Mouse (Mus musculus): ENCODE measurements around the gene Prkce. TPM values are rescaled to one million over a fixed set of nuclear protein-coding genes. Genes with fewer than 3 reads are reported as not detected.

The Prkce gene
- polyA plus RNA-seq, 1 experiment from 2014 or later: 6.7 TPM

DNA sequence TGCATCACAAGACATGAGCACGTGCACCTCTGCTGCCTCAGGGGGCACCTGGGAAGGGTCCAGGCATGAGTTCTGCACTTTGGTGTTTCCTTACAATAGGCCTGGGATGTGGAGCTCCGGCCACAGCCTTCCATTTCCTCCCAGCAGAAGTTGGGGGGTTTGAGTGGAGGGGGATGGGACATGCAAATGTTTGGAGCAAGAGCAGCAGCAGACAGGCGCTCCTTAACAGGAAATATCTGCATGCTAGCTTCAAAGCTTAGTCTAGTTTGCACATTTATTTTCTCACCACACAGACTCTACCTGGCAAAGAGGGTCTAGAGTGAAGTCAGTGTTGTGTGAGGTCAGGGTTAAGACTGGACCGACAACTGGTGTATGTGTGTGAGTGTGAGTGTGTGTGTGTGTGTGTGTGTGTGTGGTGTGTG is 169.1 kb downstream of the Prkce start:
- Histone ChIP-seq H3K27me3 (no peaks in the 10 kb centered on the region), H3K4me2 (replicated peaks) (no peak overlapping the region), H3K36me3 (no peaks in the 10 kb centered on the region), H3K4me3 (no peak overlapping the region), H3K9ac (no peak overlapping the region), H3K9me3 (peaks cover 3% of the 10 kb centered on the region; the same call in 1 of the 2 replicates), H3K4me1 (peaks cover 22% of the 10 kb centered on the region), H3K27ac (no peak overlapping the region)
- ATAC-seq (ENCODE audit: low FRiP score, low read depth): no peak; the same call in 1 of the 2 replicates
- WGBS: 32% methylated on average over 4 of the region's 4 CpGs

DNA sequence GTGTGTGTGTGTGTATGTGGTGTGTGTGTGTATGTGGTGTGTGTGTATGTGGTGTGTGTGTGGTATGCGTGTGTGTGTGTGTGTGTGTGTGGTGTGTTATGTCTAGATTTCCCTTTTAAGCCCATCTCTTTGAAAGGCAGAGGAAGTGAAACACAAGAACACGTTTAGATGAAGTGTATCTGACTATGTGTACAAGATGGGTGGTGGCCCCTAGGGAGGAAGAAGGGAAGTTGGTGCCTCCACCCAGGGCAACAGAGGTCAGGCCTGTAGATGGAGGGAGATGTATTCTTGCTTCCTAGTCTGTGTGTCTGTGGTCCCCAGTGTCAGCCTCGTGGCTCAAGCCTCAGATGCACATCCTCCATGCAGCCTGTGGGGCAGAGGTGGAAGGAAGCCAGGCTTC is 169.5 kb downstream of the Prkce start:
- no peak overlapping the region for H3K9ac ChIP-seq
- H3K4me2 ChIP-seq (replicated peaks): no peak overlapping the region
- no peak for ATAC-seq (ENCODE audit: low FRiP score, low read depth)
- H3K27ac ChIP-seq: no peak overlapping the region
- peaks cover 20% of the 10 kb centered on the region for H3K4me1 ChIP-seq
- 64% methylated on average over 3 of the region's 3 CpGs for WGBS
- no peaks in the 10 kb centered on the region for H3K36me3 ChIP-seq
- no peaks in the 10 kb centered on the region for H3K27me3 ChIP-seq
- peaks cover 3% of the 10 kb centered on the region; the same call in 1 of the 2 replicates for H3K9me3 ChIP-seq
- no peak overlapping the region for H3K4me3 ChIP-seq

DNA sequence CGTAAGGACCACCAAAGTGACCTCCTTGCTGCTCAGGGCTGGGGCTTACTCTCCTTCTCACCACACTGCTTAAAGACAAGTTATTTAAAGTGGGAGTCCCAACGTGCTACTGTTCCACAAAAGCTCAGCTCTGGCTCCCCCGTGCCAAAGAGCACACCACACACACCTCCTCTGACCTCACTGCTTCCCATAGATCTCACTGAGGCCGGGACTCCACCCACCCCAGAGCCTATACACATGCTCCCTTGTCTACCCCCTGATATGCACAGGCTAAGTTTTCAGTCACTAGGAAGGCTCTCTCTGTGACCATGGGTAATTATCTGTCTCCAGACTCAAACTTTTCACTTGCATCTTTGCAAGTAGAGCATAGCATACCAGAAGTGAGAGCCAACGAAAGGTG is 170.7 kb downstream of the Prkce start:
- no peak overlapping the region for H3K4me2 ChIP-seq (replicated peaks)
- no peaks in the 10 kb centered on the region for H3K27me3 ChIP-seq
- H3K4me1 ChIP-seq: peaks cover 20% of the 10 kb centered on the region
- WGBS: 66% methylated on average over 5 of the region's 5 CpGs
- H3K9me3 ChIP-seq: peaks cover 3% of the 10 kb centered on the region; the same call in 1 of the 2 replicates
- ATAC-seq (ENCODE audit: low FRiP score, low read depth): no peak
- H3K27ac ChIP-seq: no peak overlapping the region
- no peaks in the 10 kb centered on the region for H3K36me3 ChIP-seq
- no peak overlapping the region for H3K9ac ChIP-seq
- H3K4me3 ChIP-seq: no peak overlapping the region

DNA sequence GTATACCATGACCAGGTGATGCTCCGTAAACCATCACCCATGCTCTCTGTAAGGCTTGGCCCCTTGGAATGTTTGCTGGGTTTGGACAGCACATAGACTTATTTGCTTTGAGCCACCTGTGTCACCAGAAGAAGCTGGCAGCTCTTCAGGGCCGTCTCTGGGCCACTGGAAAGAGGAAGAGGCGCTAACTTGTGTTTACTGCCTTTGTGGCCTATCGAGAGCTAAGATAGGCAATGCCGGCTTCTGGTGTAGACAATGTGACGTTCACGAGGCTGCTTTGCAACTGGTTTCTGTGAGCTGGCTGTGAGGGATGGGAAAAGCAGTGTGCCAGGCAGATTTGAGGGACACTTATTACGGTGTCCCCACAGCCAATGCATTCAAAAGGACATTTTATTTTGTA is 176.4 kb downstream of the Prkce start:
- WGBS: 72% methylated on average over 8 of the region's 8 CpGs
- no peak overlapping the region for H3K27ac ChIP-seq
- no peak overlapping the region for H3K4me3 ChIP-seq
- no peak overlapping the region for H3K4me2 ChIP-seq (replicated peaks)
- H3K36me3 ChIP-seq: no peaks in the 10 kb centered on the region
- H3K9me3 ChIP-seq: no peaks in the 10 kb centered on the region
- H3K4me1 ChIP-seq: 0 out of 2 replicates have a peak, but pooled peaks cover 10% of the 10 kb centered on the region
- no peak for ATAC-seq (ENCODE audit: low FRiP score, low read depth)
- H3K9ac ChIP-seq: no peak overlapping the region
- H3K27me3 ChIP-seq: no peaks in the 10 kb centered on the region

DNA sequence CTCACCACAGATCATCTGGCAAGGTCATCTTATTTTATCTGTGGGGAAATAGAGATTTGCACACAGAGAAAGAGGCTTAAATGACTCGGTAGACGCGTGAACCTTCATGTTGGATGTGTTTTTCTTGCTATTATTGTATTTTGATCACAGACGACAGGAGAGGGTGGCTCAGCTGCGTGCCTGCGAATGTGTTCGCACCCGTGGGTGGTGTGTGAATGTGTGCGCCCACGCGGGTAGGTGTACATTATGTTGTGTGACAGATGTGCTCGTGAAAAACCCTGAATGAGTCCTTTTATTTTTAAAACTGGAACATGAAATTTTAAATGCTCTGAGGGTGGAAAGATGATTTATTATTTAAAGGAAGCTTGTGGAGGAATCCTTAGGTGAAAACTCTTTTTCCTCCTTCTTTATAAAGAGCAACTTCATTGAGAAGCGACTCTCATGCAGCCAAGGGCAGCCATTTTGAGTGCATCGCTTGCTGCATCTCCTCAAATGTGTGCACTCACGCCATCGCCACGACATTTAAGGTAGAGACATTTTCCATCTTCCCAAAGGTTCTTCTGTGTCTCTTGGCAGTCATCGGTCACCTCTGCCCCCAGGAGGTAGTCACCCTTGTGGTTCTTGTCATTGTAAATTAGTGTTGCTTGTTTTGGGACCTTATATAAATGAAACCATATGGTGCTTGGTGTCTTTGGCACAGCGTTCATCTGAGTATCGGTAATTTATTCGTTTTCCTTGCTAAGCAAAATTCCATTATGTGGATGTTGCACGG is 177.8 kb downstream of the Prkce start:
- no peak for ATAC-seq (ENCODE audit: low FRiP score, low read depth)
- Histone ChIP-seq H3K27ac (no peak overlapping the region), H3K36me3 (no peaks in the 10 kb centered on the region), H3K4me3 (no peak overlapping the region), H3K9ac (no peak overlapping the region), H3K4me2 (replicated peaks) (no peak overlapping the region), H3K4me1 (peaks cover 14% of the 10 kb centered on the region), H3K27me3 (no peaks in the 10 kb centered on the region), H3K9me3 (no peaks in the 10 kb centered on the region)
- 76% methylated on average over 22 of the region's 22 CpGs for WGBS

DNA sequence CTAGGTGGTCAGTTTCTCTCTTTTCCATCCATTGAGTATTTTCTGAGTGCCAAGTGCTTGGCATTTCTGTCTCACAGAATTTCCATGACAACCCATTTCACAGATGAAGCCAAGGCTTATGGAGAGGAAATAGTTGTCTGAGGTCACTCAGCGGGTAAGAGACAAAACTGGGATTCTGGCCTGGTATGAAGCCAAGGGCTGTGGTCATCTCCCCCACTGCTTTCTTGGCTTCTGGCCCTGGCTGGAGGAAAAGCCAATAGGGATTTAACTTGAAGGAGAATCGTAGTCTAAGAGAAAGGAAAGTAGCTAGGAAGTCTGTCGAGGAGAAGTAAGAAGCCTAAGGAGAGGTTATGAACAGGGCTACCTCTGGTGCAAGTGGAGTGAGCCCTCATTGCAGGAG is 182.7 kb downstream of the Prkce start:
- no peak overlapping the region for H3K27ac ChIP-seq
- no peaks in the 10 kb centered on the region for H3K36me3 ChIP-seq
- H3K4me3 ChIP-seq: no peak overlapping the region
- WGBS: 77% methylated on average over 3 of the region's 3 CpGs
- H3K4me1 ChIP-seq: peaks cover 40% of the 10 kb centered on the region
- no peak overlapping the region for H3K9ac ChIP-seq
- no peaks in the 10 kb centered on the region for H3K9me3 ChIP-seq
- H3K27me3 ChIP-seq: no peaks in the 10 kb centered on the region
- H3K4me2 ChIP-seq (replicated peaks): no peak overlapping the region
- no peak for ATAC-seq (ENCODE audit: low FRiP score, low read depth)

DNA sequence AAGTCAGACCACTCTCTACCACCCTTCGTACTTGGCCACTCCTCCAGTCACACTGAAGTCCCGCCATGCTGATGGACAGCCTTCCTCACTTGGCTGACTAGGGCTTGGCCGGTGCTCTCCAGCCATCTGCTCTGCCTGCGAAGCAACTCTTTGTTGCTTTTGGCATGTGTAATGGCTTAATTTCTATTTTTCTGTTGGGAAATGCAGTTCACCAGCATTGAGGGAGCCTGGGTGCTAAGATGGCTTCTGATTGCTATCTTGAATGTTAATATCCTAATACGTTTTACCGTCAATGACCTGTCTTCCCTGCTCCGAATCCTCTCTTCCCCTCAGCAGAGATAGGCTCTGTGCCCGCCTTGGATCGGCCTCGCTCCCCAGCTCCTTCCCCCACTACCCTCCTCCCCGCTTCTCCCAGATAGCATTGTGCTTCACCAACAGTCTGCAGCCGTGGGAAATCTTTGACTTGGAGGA is 183.2 kb downstream of the Prkce start:
- Histone ChIP-seq H3K36me3 (no peaks in the 10 kb centered on the region), H3K4me3 (no peak overlapping the region), H3K4me2 (replicated peaks) (no peak overlapping the region), H3K27ac (no peak overlapping the region), H3K4me1 (peaks cover 37% of the 10 kb centered on the region), H3K9ac (no peak overlapping the region), H3K9me3 (no peaks in the 10 kb centered on the region), H3K27me3 (no peaks in the 10 kb centered on the region)
- no peak for ATAC-seq (ENCODE audit: low FRiP score, low read depth)
- WGBS: 66% methylated on average over 12 of the region's 12 CpGs

DNA sequence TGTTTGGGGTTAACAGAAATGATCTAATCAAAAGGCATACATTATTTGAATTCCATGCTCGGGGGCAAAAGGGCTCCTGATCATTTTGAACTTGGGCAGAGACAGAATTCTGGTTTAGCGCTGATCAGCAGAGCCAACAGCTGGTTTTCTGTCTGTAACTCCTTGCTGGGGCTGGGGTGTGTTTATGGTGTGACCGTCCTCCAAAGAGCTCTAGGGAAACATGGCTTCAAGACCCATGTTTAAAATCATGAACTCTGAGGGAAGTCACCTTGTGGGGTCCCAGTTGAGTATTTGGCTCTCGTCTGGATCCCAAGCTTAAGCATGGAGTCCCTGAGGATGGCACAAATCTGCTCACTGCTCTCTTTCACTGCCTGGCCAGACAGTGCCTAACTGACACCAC is 183.7 kb downstream of the Prkce start:
- Histone ChIP-seq H3K4me2 (replicated peaks) (no peak overlapping the region), H3K4me3 (no peak overlapping the region), H3K9me3 (no peaks in the 10 kb centered on the region), H3K27me3 (no peaks in the 10 kb centered on the region), H3K27ac (no peak overlapping the region), H3K36me3 (no peaks in the 10 kb centered on the region), H3K9ac (no peak overlapping the region), H3K4me1 (peaks cover 34% of the 10 kb centered on the region)
- ATAC-seq (ENCODE audit: low FRiP score, low read depth): no peak
- 52% methylated on average over 4 of the region's 4 CpGs for WGBS

DNA sequence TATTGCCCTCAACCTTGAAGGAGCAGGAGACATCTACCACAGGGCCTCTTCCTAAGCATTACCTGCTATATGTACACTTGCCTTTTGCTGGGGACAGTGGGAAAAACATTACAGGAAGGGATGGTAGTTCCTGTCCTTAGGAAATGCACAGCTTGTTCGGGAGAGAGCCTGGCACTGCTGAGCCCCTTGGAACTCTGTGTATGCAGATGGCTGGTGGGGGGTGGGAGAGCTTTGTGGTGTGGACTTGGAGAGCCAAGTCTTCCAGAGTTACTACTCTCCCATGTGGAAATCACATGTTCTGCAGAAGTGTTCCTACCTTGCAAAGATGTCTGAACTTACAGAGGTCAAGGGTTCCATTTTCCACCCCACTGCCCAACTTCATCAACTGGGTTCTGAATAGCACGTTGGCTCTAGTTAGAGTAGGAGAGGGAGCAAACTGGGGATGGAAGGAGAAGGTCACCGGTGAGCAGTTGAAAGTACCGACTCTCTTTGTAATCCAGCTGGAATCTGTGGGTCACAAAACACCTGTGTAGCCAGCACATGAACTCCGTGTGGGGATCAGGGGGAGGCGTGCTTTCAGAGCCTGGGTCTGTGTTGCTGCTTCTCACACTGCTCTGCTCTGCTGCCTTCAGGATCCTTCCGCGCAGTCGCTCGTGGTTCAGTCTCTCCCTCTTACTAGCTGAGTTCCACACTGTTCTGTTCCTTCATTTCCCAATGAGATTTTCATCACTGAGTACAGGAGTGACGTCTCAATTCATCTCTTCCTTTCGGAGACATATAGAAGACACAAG is 184.9 kb downstream of the Prkce start:
- H3K4me1 ChIP-seq: peaks cover 34% of the 10 kb centered on the region
- 70% methylated on average over 12 of the region's 12 CpGs for WGBS
- no peak overlapping the region for H3K27ac ChIP-seq
- H3K36me3 ChIP-seq: no peaks in the 10 kb centered on the region
- H3K27me3 ChIP-seq: no peaks in the 10 kb centered on the region
- no peak overlapping the region for H3K4me2 ChIP-seq (replicated peaks)
- no peak overlapping the region for H3K4me3 ChIP-seq
- ATAC-seq (ENCODE audit: low FRiP score, low read depth): no peak
- H3K9me3 ChIP-seq: no peaks in the 10 kb centered on the region
- H3K9ac ChIP-seq: no peak overlapping the region

DNA sequence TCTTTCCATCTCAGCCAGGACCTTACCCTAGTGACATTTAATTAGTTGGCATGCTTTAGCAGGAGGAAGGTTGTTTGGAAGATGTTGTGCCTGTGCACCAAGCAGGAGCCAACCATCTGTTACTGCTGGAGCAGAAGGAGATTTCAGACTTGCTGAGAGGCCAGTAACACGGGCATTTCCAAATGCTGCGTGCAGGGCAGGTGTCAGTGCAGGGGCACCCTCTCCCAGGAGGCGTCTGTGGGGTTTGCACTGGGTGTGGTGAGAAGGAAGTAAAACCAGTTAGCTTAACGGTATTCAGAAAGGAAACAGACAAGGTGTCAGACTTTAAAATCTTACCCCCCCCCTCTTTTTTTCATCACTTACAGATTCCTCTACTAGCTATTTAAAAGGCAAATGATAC is 186.1 kb downstream of the Prkce start:
- no peaks in the 10 kb centered on the region for H3K27me3 ChIP-seq
- no peaks in the 10 kb centered on the region for H3K9me3 ChIP-seq
- no peaks in the 10 kb centered on the region for H3K36me3 ChIP-seq
- H3K27ac ChIP-seq: no peak overlapping the region
- H3K9ac ChIP-seq: no peak overlapping the region
- H3K4me2 ChIP-seq (replicated peaks): no peak overlapping the region
- no peak overlapping the region for H3K4me3 ChIP-seq
- WGBS: 38% methylated on average over 4 of the region's 4 CpGs
- peaks cover 45% of the 10 kb centered on the region for H3K4me1 ChIP-seq
- ATAC-seq (ENCODE audit: low FRiP score, low read depth): no peak

DNA sequence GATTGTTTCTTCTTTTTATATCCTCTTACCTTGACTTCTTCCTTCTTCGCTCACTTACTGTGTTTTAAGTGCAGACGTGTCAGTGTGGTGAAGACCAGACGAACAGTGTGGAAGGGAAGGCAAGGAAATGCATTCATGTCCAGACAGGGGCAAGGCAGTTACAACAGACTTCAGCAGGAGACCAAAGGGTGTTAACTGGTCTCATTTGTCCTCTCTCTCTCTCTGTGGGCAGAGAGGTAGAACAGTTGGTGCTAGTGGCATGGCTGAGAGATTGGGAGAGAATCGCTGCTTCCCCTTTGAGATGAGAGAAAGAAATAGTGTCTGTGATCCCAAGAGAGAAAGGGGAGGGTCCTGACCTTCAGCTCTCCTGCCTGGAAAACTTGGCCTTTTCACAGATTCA is 186.5 kb downstream of the Prkce start:
- Histone ChIP-seq H3K36me3 (no peaks in the 10 kb centered on the region), H3K4me1 (peaks cover 49% of the 10 kb centered on the region), H3K27me3 (no peaks in the 10 kb centered on the region), H3K4me3 (no peak overlapping the region), H3K4me2 (replicated peaks) (no peak overlapping the region), H3K27ac (no peak overlapping the region), H3K9ac (no peak overlapping the region), H3K9me3 (no peaks in the 10 kb centered on the region)
- no peak for ATAC-seq (ENCODE audit: low FRiP score, low read depth)
- 75% methylated on average over 4 of the region's 4 CpGs for WGBS

DNA sequence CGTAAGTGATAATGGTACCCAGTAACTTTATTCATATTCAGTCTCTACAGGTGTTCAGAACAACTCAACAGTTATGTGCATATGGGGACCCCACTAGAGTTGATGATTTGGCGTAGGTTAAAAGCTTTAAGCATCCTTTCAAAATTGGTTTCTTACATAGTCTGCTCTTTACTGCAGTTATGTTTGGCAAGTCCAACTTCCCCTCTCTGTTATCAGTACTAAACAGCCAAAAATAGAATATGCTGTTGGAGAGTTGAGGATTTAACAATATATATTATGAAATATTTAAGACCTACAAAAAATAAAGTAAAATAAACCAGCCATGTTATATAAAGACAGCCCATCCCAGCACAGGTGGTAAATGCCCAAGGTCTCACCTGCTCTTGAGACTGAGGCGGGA is 187.3 kb downstream of the Prkce start:
- Histone ChIP-seq H3K9me3 (no peaks in the 10 kb centered on the region), H3K4me2 (replicated peaks) (no peak overlapping the region), H3K27me3 (no peaks in the 10 kb centered on the region), H3K36me3 (no peaks in the 10 kb centered on the region), H3K4me1 (peaks cover 51% of the 10 kb centered on the region), H3K4me3 (no peak overlapping the region), H3K27ac (no peak overlapping the region), H3K9ac (no peak overlapping the region)
- no peak for ATAC-seq (ENCODE audit: low FRiP score, low read depth)
- 96% methylated on average over 3 of the region's 3 CpGs for WGBS
